Mouse (Mus musculus) bone marrow, adult 2 months (tissue): Measurements from ENCODE around the gene Wdr37.
"Not testable (repeated sequence)": the region's sequence is repeated elsewhere in the genome, so short reads cannot be mapped to it uniquely, and the experiment has no call there.

Experiments used
- CTCF ChIP-seq: fragments of 200-500 bp; IDR thresholded peaks from 2 replicates; pipeline ENCODE4 v1.5.1; 2011; ENCODE audit warnings: low read length, control low read depth; ENCODE audit not compliant: control insufficient read depth, insufficient read depth
- POLR2A ChIP-seq: fragments of 200-500 bp; IDR thresholded peaks from 2 replicates; pipeline ENCODE4 v1.6.1; 2011; ENCODE audit warnings: low read depth, mild to moderate bottlenecking, control low read depth, low read length, borderline replicate concordance; ENCODE audit not compliant: control insufficient read depth

DNA sequence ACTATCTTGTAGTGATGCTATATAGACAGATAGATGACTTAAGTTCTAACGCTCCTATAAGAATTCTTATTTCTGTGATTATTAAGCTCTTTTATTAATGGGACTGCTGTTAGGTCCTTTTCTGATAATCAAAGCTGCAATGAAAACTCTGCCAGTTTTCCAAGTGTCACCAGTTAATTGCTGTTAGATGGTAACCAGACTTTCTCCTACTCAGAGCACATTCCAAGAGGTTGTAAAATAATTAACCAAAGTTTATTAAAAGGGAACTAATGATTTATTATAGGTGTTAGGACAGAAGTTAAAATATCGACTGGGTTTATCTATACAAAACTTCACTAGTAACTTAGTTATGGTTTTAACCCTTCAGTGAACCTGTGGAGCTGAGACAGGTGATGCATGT lies 34.3 kb upstream of the Wdr37 start:
- not testable (repeated sequence) for TF ChIP-seq POLR2A, CTCF
